Mouse (Mus musculus) G1E (cell line): ENCODE measurements around the gene Klf16. TPM values are rescaled to one million over a fixed set of nuclear protein-coding genes. Genes with fewer than 3 reads are reported as not detected.

Experiments used
- ATAC-seq: 2 replicates; pipeline ENCODE4 v1.8.0; 2016; ENCODE audit warnings: mild to moderate bottlenecking; ENCODE audit not compliant: insufficient number of reproducible peaks, poor library complexity, low FRiP score, severe bottlenecking; ENCODE audit errors: extremely low read depth
- DNase-seq: peaks from one replicate; pipeline ENCODE4 v3.0.0; 2012; ENCODE audit warnings: low spot score
- H3K27me3 ChIP-seq: 2 replicates; pipeline ENCODE4 v1.6.1; 2012; ENCODE audit warnings: mild to moderate bottlenecking, low read length, inconsistent platforms; ENCODE audit not compliant: insufficient read depth
- H3K36me3 ChIP-seq: replicated peaks from 2 replicates; pipeline ENCODE3; 2012; ENCODE audit warnings: mild to moderate bottlenecking, inconsistent platforms
- H3K4me1 ChIP-seq: 2 replicates; pipeline ENCODE4 v1.6.1; 2012; ENCODE audit warnings: low read depth, low read length, inconsistent platforms, mixed read lengths; ENCODE audit not compliant: insufficient read depth
- H3K4me3 ChIP-seq: 2 replicates; pipeline ENCODE4 v1.5.1; 2012; ENCODE audit warnings: low read depth, mild to moderate bottlenecking, inconsistent platforms, low read length, moderate library complexity, mixed read lengths
- H3K9me3 ChIP-seq: replicated peaks from 2 replicates; pipeline ENCODE4 v1.6.1; 2012; ENCODE audit warnings: inconsistent platforms
- CTCF ChIP-seq: IDR thresholded peaks from 2 replicates; pipeline ENCODE4 v1.5.1; 2012; ENCODE audit warnings: low read depth, low read length, inconsistent platforms, mixed read lengths
- GATA1 ChIP-seq: IDR thresholded peaks from 2 replicates; pipeline ENCODE4 v1.6.1; 2012; ENCODE audit warnings: borderline replicate concordance, low read length, inconsistent platforms, mixed read lengths
- GATA2 ChIP-seq: IDR thresholded peaks from 2 replicates; pipeline ENCODE4 v1.6.1; 2012; ENCODE audit warnings: low read depth, low read length, inconsistent platforms, borderline replicate concordance
- POLR2AphosphoS5 ChIP-seq: IDR thresholded peaks from 2 replicates; pipeline ENCODE4 v1.6.1; 2012; ENCODE audit warnings: low read depth, low read length, inconsistent platforms; ENCODE audit not compliant: insufficient replicate concordance
- TAL1 ChIP-seq: conservative IDR thresholded peaks from 2 replicates; pipeline ENCODE4 v1.6.1; 2012; ENCODE audit warnings: low read depth, low read length, inconsistent platforms, mixed read lengths
- polyA plus RNA-seq: library from polyadenylated mRNA; stranded (reverse); fragments of >175 nt; gene quantifications from 2 replicates; pipeline ENCODE4 v1.2.3, GENCODE M21; 2012
- total RNA-seq, 2 experiments: library from RNA; stranded (forward) in 1 of 2; stranded (reverse) in 1 of 2; fragments of 200-1000 nt in 1 of 2; fragments of >200 nt in 1 of 2; fragmentation: Nextera tagmentation in 1 of 2; gene quantifications; 2 replicates each; pipeline ENCODE4 v1.2.3; 2014 to 2017

Gene Klf16
- total and polyA plus RNA-seq, 3 experiments, result 6.1 to 105 (median 14.0) TPM

DNA sequence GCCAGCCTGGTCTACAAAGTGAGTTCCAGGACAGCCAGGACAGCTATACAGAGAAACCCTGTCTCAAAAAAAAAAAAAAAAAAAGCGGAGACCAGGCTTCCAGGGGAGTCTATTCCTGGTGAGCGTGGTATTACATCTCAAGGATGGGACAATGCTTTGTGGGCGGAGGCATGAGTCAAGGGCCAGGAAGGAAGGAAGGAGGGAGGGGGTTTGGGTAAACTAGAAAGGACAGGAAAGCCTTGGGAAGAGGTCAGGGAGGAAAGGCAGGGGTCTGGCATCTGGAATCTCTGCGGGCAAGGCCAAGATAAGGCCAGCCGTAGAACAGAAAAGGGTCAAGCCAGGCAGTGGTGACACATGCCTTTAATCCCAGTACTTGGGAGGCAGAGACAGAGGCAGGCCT lies 37.6 kb downstream of the Klf16 start:
- ATAC-seq, result no peak
- peaks cover 28% of the 10 kb centered on the region for H3K27me3 ChIP-seq
- TF ChIP-seq POLR2AphosphoS5 (no peak), TAL1 (no peak)
- H3K9me3 ChIP-seq, result no peaks in the 10 kb centered on the region
- peaks cover 53% of the 10 kb centered on the region for H3K4me1 ChIP-seq
- no peak for DNase-seq
- peaks cover 44% of the 10 kb centered on the region for H3K36me3 ChIP-seq
- no peak overlapping the region for H3K4me3 ChIP-seq

GRCm38 (mm10) chr10:80538710-80539394 lies 38.3 kb downstream of the Klf16 start, which contains the start of gene Atp8b3:
Gene Atp8b3, minus strand, starts transcription at chr10:80539124.
- peaks cover 59% of the 10 kb centered on the region for H3K4me1 ChIP-seq
- peaks cover 33% of the 10 kb centered on the region for H3K27me3 ChIP-seq
- no peak for TF ChIP-seq POLR2AphosphoS5
- TF ChIP-seq GATA1, result no peak
- no peak for TF ChIP-seq GATA2
- no peak for TF ChIP-seq TAL1
- no peak for TF ChIP-seq CTCF
- H3K9me3 ChIP-seq, result no peaks in the 10 kb centered on the region
- peak within 1 kb of the TSS; percentile 55; the same call in 1 of the 2 replicates for H3K4me3 ChIP-seq
- peak; percentile 75 for DNase-seq
- peak; percentile 86 for ATAC-seq
- H3K36me3 ChIP-seq, result peaks cover 38% of the 10 kb centered on the region

GRCm38 (mm10) chr10:80538180-80538579 lies 38.9 kb downstream of the Klf16 start:
- H3K4me1 ChIP-seq, result peaks cover 63% of the 10 kb centered on the region
- no peak for ATAC-seq
- no peak for DNase-seq
- no peak overlapping the region for H3K4me3 ChIP-seq
- TF ChIP-seq TAL1 (no peak), GATA1 (no peak)
- H3K36me3 ChIP-seq, result peaks cover 31% of the 10 kb centered on the region
- peaks cover 39% of the 10 kb centered on the region for H3K27me3 ChIP-seq
- no peaks in the 10 kb centered on the region for H3K9me3 ChIP-seq

- ATAC-seq (no peak), DNase-seq (no peak)
- Histone ChIP-seq H3K4me1 (peaks cover 62% of the 10 kb centered on the region), H3K27me3 (peaks cover 61% of the 10 kb centered on the region), H3K4me3 (peak overlapping the region; percentile 69), H3K9me3 (no peaks in the 10 kb centered on the region), H3K36me3 (peaks cover 7% of the 10 kb centered on the region)
- no peak for TF ChIP-seq CTCF
- TF ChIP-seq GATA2, result no peak
- no peak for TF ChIP-seq GATA1
- TF ChIP-seq POLR2AphosphoS5, result no peak
- no peak for TF ChIP-seq TAL1
These were observed 41.4 kb downstream of the Klf16 start for GRCm38 (mm10) chr10:80535711-80536110.

DNA sequence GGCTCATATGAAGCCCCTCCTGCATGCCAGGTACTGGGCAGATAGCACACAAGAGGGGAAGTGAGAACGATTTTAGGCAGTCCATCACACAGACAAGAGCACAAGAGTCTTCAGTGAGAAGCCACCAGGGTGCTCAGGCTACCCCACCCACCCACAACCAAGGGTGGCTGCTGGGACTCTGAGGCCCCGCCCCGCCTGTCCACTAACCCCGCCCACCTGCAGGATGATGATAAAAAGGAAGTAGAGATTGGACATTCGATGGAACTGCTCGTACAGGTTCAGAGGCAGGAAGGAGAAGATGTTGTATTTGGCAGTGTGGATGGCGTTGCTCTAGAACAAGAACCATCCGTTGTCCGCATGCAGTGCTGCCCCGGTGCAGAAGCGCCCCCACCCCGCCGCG lies 42.0 kb downstream of the Klf16 start:
- ATAC-seq, result no peak
- peaks cover under 1% of the 10 kb centered on the region for H3K36me3 ChIP-seq
- peak overlapping the region; percentile 69 for H3K4me3 ChIP-seq
- H3K27me3 ChIP-seq, result peaks cover 62% of the 10 kb centered on the region
- H3K9me3 ChIP-seq, result no peaks in the 10 kb centered on the region
- no peak for TF ChIP-seq CTCF
- no peak for TF ChIP-seq GATA1
- no peak for TF ChIP-seq TAL1
- TF ChIP-seq GATA2, result no peak
- TF ChIP-seq POLR2AphosphoS5, result no peak
- peak; percentile 71 for DNase-seq
- H3K4me1 ChIP-seq, result peaks cover 59% of the 10 kb centered on the region

DNA sequence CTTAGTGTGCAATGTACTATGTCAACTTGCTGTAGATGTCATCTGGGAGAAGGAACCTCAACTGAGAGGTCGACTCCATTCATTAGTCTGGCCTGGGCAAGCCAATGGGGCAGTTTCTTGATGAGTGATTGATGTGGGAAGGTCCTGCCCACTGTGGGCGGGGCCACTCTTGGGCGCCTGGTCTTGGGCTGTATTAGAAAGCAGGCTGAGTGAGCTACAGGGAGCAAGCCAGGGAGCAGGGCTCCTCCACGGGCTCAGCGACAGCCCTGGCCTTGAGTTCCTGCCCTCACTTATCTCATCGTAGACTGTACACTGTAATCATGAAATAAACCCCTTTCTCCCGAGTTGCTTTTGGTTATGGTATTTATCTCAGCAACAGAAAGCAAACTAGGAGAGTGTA lies 43.4 kb downstream of the Klf16 start:
- DNase-seq (no peak), ATAC-seq (no peak)
- Histone ChIP-seq H3K36me3 (no peaks in the 10 kb centered on the region), H3K4me3 (no peak overlapping the region), H3K4me1 (peaks cover 46% of the 10 kb centered on the region), H3K27me3 (peaks cover 72% of the 10 kb centered on the region), H3K9me3 (no peaks in the 10 kb centered on the region)
- TF ChIP-seq TAL1 (no peak), GATA1 (no peak), POLR2AphosphoS5 (no peak), GATA2 (no peak), CTCF (no peak)

DNA sequence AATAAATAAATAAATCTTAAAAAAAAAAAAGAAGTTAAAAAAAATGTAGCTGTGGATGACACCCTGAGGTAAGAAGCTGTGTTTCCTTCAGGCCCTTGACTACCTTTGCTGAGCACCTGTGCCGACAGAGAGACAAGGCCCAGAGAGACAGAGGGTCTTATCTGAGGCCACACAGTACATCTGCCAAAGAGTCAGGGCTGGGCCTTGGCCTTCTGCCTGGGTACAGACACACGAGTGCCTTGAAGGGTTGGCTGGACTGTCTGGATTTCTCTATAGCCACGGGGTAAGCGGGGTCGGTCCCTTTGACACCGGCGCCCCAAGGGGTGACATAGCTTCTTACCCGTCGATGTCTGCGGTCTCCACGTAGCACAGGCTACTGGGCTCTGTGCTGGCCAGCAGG lies 44.3 kb downstream of the Klf16 start:
- Histone ChIP-seq H3K9me3 (no peaks in the 10 kb centered on the region), H3K27me3 (peaks cover 74% of the 10 kb centered on the region), H3K4me3 (no peak overlapping the region), H3K4me1 (peaks cover 42% of the 10 kb centered on the region), H3K36me3 (no peaks in the 10 kb centered on the region)
- DNase-seq (no peak), ATAC-seq (no peak)
- no peak for TF ChIP-seq GATA1
- TF ChIP-seq GATA2, result no peak
- no peak for TF ChIP-seq CTCF
- TF ChIP-seq TAL1, result no peak
- no peak for TF ChIP-seq POLR2AphosphoS5
